Mouse (Mus musculus) MEL (cell line): ENCODE data around the gene D3Ertd751e. TPM values are rescaled to one million over a fixed set of nuclear protein-coding genes. Genes with fewer than 3 reads are reported as not detected.
A peak's percentile ranks its signal among the peaks of the same experiment; 100 is the strongest.

Experiments used
- DNase-seq: peaks from one replicate; pipeline ENCODE4 v3.0.0; 2011; ENCODE audit warnings: low read depth, low spot score
- H3K27ac ChIP-seq: 2 replicates; pipeline ENCODE4 v1.5.1; 2012; ENCODE audit warnings: low read depth, mild to moderate bottlenecking, control low read depth, low read length, moderate library complexity; ENCODE audit not compliant: control insufficient read depth
- H3K27me3 ChIP-seq, 2 experiments: fragments of 150-350 bp in 1 of 2; sonication (generic) in 1 of 2; 2 replicates each; pipeline ENCODE4 v1.6.1; 2012; ENCODE audit warnings: low read length in 2 of 2, mild to moderate bottlenecking in 2 of 2, improper control_type of control experiment in 1 of 2, moderate library complexity in 1 of 2; ENCODE audit not compliant: insufficient read depth in 2 of 2, control insufficient read depth in 1 of 2
- H3K36me3 ChIP-seq, 2 experiments: 2 replicates each; pipeline ENCODE4 v1.6.1; 2012 to 2014; ENCODE audit warnings: low read length in 2 of 2, improper control_type of control experiment in 1 of 2, inconsistent platforms in 1 of 2, mild to moderate bottlenecking in 1 of 2; ENCODE audit not compliant: insufficient read depth in 2 of 2, control insufficient read depth in 1 of 2
- H3K4me1 ChIP-seq, 2 experiments: fragments of 150-350 bp in 1 of 2; sonication (generic) in 1 of 2; 2 replicates each; pipeline ENCODE4 v1.6.1; 2012; ENCODE audit warnings: low read length in 2 of 2, improper control_type of control experiment in 1 of 2, mild to moderate bottlenecking in 1 of 2; ENCODE audit not compliant: insufficient read depth in 2 of 2, control insufficient read depth in 1 of 2
- H3K4me3 ChIP-seq, 2 experiments: fragments of 150-350 bp in 1 of 2; sonication (generic) in 1 of 2; 2 replicates each; pipeline ENCODE4 v1.5.1; 2012; ENCODE audit warnings: low read depth in 2 of 2, low read length in 2 of 2, mild to moderate bottlenecking in 2 of 2, moderate library complexity in 2 of 2, control low read depth in 1 of 2, improper control_type of control experiment in 1 of 2; ENCODE audit not compliant: control insufficient read depth in 1 of 2, insufficient read depth in 1 of 2
- H3K79me2 ChIP-seq: 2 replicates; pipeline ENCODE4 v1.6.1; 2012; ENCODE audit warnings: mild to moderate bottlenecking, low read length, moderate library complexity; ENCODE audit not compliant: control insufficient read depth, poor library complexity, insufficient read depth
- H3K9ac ChIP-seq: 2 replicates; pipeline ENCODE4 v1.6.1; 2012; ENCODE audit warnings: low read depth, mild to moderate bottlenecking, control low read depth, low read length, moderate library complexity; ENCODE audit not compliant: control insufficient read depth, poor library complexity, severe bottlenecking
- H3K9me3 ChIP-seq: fragments of 150-350 bp; sonication (generic); replicated peaks from 2 replicates; pipeline ENCODE4 v1.6.1; 2012; ENCODE audit warnings: mild to moderate bottlenecking, low read length, improper control_type of control experiment, moderate library complexity; ENCODE audit not compliant: insufficient read depth
- BHLHE40 ChIP-seq: IDR thresholded peaks from 2 replicates; pipeline ENCODE4 v1.6.1; 2012; ENCODE audit warnings: low read depth, mild to moderate bottlenecking, inconsistent platforms, low read length, improper control_type of control experiment, borderline replicate concordance
- CHD1 ChIP-seq: IDR thresholded peaks from 2 replicates; pipeline ENCODE4 v1.6.1; 2012; ENCODE audit warnings: low read depth, mild to moderate bottlenecking, inconsistent platforms, low read length, improper control_type of control experiment
- CHD2 ChIP-seq: IDR thresholded peaks from 2 replicates; pipeline ENCODE4 v1.6.1; 2011; ENCODE audit warnings: low read length, improper control_type of control experiment
- CTCF ChIP-seq, 3 experiments: IDR thresholded peaks in 2 of 3; conservative IDR thresholded peaks in 1 of 3; 2 replicates each; pipeline ENCODE4 v1.5.1; 2011 to 2012; ENCODE audit warnings: low read length in 3 of 3, low read depth in 2 of 3, mild to moderate bottlenecking in 2 of 3, improper control_type of control experiment in 1 of 3, inconsistent platforms in 1 of 3, mixed read lengths in 1 of 3, moderate library complexity in 1 of 3; ENCODE audit not compliant: control insufficient read depth in 1 of 3, insufficient read depth in 1 of 3, poor library complexity in 1 of 3, severe bottlenecking in 1 of 3
- E2F4 ChIP-seq: IDR thresholded peaks from 2 replicates; pipeline ENCODE4 v1.6.1; 2011; ENCODE audit warnings: low read depth, low read length, improper control_type of control experiment, borderline replicate concordance
- ELF1 ChIP-seq: IDR thresholded peaks from 2 replicates; pipeline ENCODE4 v1.6.1; 2014; ENCODE audit warnings: low read depth, mild to moderate bottlenecking, inconsistent platforms, low read length, improper control_type of control experiment, moderate library complexity
- EP300 ChIP-seq, 2 experiments: IDR thresholded peaks; 2 replicates each; pipeline ENCODE4 v1.6.1; 2011; ENCODE audit warnings: improper control_type of control experiment in 2 of 2, low read length in 2 of 2, low read depth in 1 of 2, mild to moderate bottlenecking in 1 of 2
- JUND ChIP-seq: IDR thresholded peaks from 2 replicates; pipeline ENCODE4 v1.6.1; 2011; ENCODE audit warnings: low read depth, mild to moderate bottlenecking, improper control_type of control experiment, low read length
- KAT2A ChIP-seq: conservative IDR thresholded peaks from 2 replicates; pipeline ENCODE4 v1.6.1; 2012; ENCODE audit warnings: low read depth, low read length, improper control_type of control experiment, inconsistent platforms
- MAFK ChIP-seq: IDR thresholded peaks from 2 replicates; pipeline ENCODE4 v1.6.1; 2011; ENCODE audit warnings: low read depth, mild to moderate bottlenecking, low read length, improper control_type of control experiment, borderline replicate concordance
- MAX ChIP-seq: IDR thresholded peaks from 2 replicates; pipeline ENCODE4 v1.6.1; 2011; ENCODE audit warnings: low read length, improper control_type of control experiment
- MAZ ChIP-seq: IDR thresholded peaks from 2 replicates; pipeline ENCODE4 v1.6.1; 2012; ENCODE audit warnings: low read depth, mild to moderate bottlenecking, inconsistent platforms, low read length, improper control_type of control experiment
- MEF2A ChIP-seq: IDR thresholded peaks from 2 replicates; pipeline ENCODE4 v1.6.1; 2014; ENCODE audit warnings: low read depth, mild to moderate bottlenecking, inconsistent platforms, low read length, improper control_type of control experiment; ENCODE audit not compliant: poor library complexity, insufficient replicate concordance, severe bottlenecking; ENCODE audit errors: extremely low read depth
- MXI1 ChIP-seq: IDR thresholded peaks from 2 replicates; pipeline ENCODE4 v1.6.1; 2011; ENCODE audit warnings: mild to moderate bottlenecking, low read depth, low read length, improper control_type of control experiment
- MYB ChIP-seq: IDR thresholded peaks from 2 replicates; pipeline ENCODE4 v1.6.1; 2011; ENCODE audit warnings: mild to moderate bottlenecking, low read depth, low read length, improper control_type of control experiment
- MYC ChIP-seq: IDR thresholded peaks from 2 replicates; pipeline ENCODE4 v1.6.1; 2011; ENCODE audit warnings: low read depth, mild to moderate bottlenecking, low read length, improper control_type of control experiment, moderate library complexity
- NRF1 ChIP-seq: IDR thresholded peaks from 2 replicates; pipeline ENCODE4 v1.6.1; 2014; ENCODE audit warnings: low read depth, mild to moderate bottlenecking, inconsistent platforms, low read length, improper control_type of control experiment, moderate library complexity; ENCODE audit not compliant: poor library complexity, insufficient read depth, severe bottlenecking
- POLR2A ChIP-seq, 2 experiments: IDR thresholded peaks; 2 replicates each; pipeline ENCODE4 v1.6.1; 2011 to 2012; ENCODE audit warnings: low read length in 2 of 2, mild to moderate bottlenecking in 2 of 2, control low read depth in 1 of 2, improper control_type of control experiment in 1 of 2, low read depth in 1 of 2, moderate library complexity in 1 of 2; ENCODE audit not compliant: control insufficient read depth in 1 of 2, insufficient read depth in 1 of 2, poor library complexity in 1 of 2
- POLR2AphosphoS2 ChIP-seq: IDR thresholded peaks from 2 replicates; pipeline ENCODE4 v1.6.1; 2011; ENCODE audit warnings: low read length, improper control_type of control experiment
- POLR2AphosphoS5 ChIP-seq: IDR thresholded peaks from 2 replicates; pipeline ENCODE4 v1.6.1; 2012; ENCODE audit warnings: low read depth, borderline replicate concordance, mild to moderate bottlenecking, inconsistent platforms, low read length, moderate library complexity, mixed read lengths
- RAD21 ChIP-seq: IDR thresholded peaks from 2 replicates; pipeline ENCODE4 v1.6.1; 2011; ENCODE audit warnings: mild to moderate bottlenecking, low read depth, low read length, improper control_type of control experiment
- RCOR1 ChIP-seq: IDR thresholded peaks from 2 replicates; pipeline ENCODE4 v1.6.1; 2012; ENCODE audit warnings: low read depth, mild to moderate bottlenecking, inconsistent platforms, low read length, improper control_type of control experiment
- SIN3A ChIP-seq: IDR thresholded peaks from 2 replicates; pipeline ENCODE4 v1.6.1; 2012; ENCODE audit warnings: low read length, improper control_type of control experiment, inconsistent platforms
- SMC3 ChIP-seq: IDR thresholded peaks from 2 replicates; pipeline ENCODE4 v1.6.1; 2011; ENCODE audit warnings: low read depth, low read length, improper control_type of control experiment
- TAL1 ChIP-seq: IDR thresholded peaks from 2 replicates; pipeline ENCODE4 v1.6.1; 2012; ENCODE audit warnings: mild to moderate bottlenecking, inconsistent platforms, low read length, moderate library complexity, mixed read lengths
- TBP ChIP-seq: IDR thresholded peaks from 2 replicates; pipeline ENCODE4 v1.8.0; 2011; ENCODE audit warnings: low read depth, low read length, improper control_type of control experiment
- TCF12 ChIP-seq: IDR thresholded peaks from 2 replicates; pipeline ENCODE4 v1.6.1; 2014; ENCODE audit warnings: low read depth, mild to moderate bottlenecking, inconsistent platforms, low read length, improper control_type of control experiment, moderate library complexity
- USF1 ChIP-seq: IDR thresholded peaks from 2 replicates; pipeline ENCODE4 v1.6.1; 2014; ENCODE audit warnings: low read depth, mild to moderate bottlenecking, inconsistent platforms, low read length, improper control_type of control experiment, moderate library complexity
- USF2 ChIP-seq, 2 experiments: IDR thresholded peaks; 2 replicates each; pipeline ENCODE4 v1.6.1; 2011 to 2012; ENCODE audit warnings: improper control_type of control experiment in 2 of 2, low read length in 2 of 2, borderline replicate concordance in 1 of 2, inconsistent platforms in 1 of 2, low read depth in 1 of 2, mild to moderate bottlenecking in 1 of 2; ENCODE audit not compliant: insufficient read depth in 1 of 2
- ZKSCAN1 ChIP-seq: IDR thresholded peaks from 2 replicates; pipeline ENCODE4 v1.6.1; 2012; ENCODE audit warnings: low read depth, mild to moderate bottlenecking, inconsistent platforms, low read length, improper control_type of control experiment, moderate library complexity
- polyA plus RNA-seq, 2 experiments: library from polyadenylated mRNA; stranded (reverse) in 1 of 2; unstranded in 1 of 2; fragments of >175 nt in 1 of 2; fragments of >200 nt in 1 of 2; gene quantifications; 2 replicates each; pipeline versions ENCODE4 v1.2.1 to v1.2.4; 2012; ENCODE audit warnings: low replicate concordance in 2 of 2, low read depth in 1 of 2; ENCODE audit not compliant: insufficient read length in 2 of 2, insufficient read depth in 1 of 2, missing spikeins in 1 of 2
- total RNA-seq: library from RNA; depleted of rRNA; stranded (reverse); fragments of 300-350 nt; gene quantifications from 2 replicates; pipeline ENCODE4 v1.2.3, GENCODE M21; 2012

Gene D3Ertd751e
- total and polyA plus RNA-seq, 3 experiments, result 3.3 to 8.6 TPM; not detected in 1

DNA sequence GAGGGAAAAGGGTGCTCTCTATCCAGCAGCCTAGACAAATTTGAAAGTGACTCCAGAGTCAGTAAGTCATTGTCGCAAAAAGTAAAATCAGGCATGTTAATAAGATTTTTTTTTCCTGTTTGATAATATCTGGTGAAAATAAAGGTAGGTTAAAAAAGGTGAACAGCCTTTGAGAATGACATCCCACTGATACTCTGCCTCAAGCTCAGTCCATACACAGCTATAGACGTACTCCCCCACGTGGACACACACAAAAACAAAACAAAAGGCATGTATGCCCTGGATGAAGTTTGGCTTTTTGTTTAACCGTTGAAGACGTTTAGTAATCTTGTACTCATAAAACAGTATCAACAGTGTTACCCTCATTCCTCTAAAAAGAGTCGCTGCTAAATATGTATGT lies 1.0 kb downstream of the D3Ertd751e start (continued):
- no peak for TF ChIP-seq EP300 (IDR thresholded peaks at IDR 0.05; ENCODE audit: low read depth in 1 of 2, low read length in 2 of 2)
- TF ChIP-seq MAZ, result no peak
- TF ChIP-seq KAT2A, result no peak
- no peak for TF ChIP-seq CHD2
- no peak for TF ChIP-seq TAL1
- TF ChIP-seq USF1, result peak; percentile 47; the same call in 1 of the 2 replicates
- TF ChIP-seq MEF2A, result no peak
- TF ChIP-seq MYC, result no peak
- peak; percentile 49 for TF ChIP-seq SMC3
- peak; percentile 83 for TF ChIP-seq MXI1
- TF ChIP-seq BHLHE40, result no peak
- TF ChIP-seq MYB, result no peak
- no peak for TF ChIP-seq POLR2AphosphoS2
- no peak for TF ChIP-seq TCF12
- peak; percentile 68 for TF ChIP-seq SIN3A
- no peak for TF ChIP-seq ELF1
- no peak for TF ChIP-seq POLR2A (IDR thresholded peaks at IDR 0.05; ENCODE audit: control insufficient read depth in 1 of 2, insufficient read depth in 1 of 2, low read depth in 1 of 2, low read length in 2 of 2, poor library complexity in 1 of 2)
- TF ChIP-seq MAFK, result no peak

DNA sequence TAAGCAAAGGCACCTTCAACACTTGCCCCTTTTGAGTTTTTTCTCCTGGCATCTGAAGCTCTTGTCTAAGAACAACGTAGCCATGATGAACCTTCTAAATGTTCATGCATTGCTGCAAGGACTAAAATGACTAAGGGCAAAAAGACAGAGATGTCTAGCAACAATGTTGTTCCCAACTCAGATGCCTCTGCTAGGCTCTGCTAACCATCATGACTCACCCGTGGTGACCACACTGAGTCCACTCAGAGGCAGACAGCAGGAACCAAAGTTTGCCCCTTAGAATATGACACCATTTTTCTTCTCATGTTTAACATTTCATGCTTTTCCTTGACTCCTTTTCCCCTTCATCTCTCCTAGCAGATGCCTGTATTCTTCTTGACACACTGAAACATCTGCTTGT lies 12.1 kb downstream of the D3Ertd751e start:
- Histone ChIP-seq H3K36me3 (no peaks in the 10 kb centered on the region), H3K79me2 (no peaks in the 10 kb centered on the region), H3K9me3 (no peaks in the 10 kb centered on the region), H3K4me1 (no peaks in the 10 kb centered on the region), H3K27ac (no peak overlapping the region), H3K9ac (no peak overlapping the region), H3K4me3 (no peak overlapping the region), H3K27me3 (no peaks in the 10 kb centered on the region)
- DNase-seq, result no peak
- TF ChIP-seq E2F4 (no peak), TAL1 (no peak), POLR2A (IDR thresholded peaks at IDR 0.05; ENCODE audit: control insufficient read depth in 1 of 2, insufficient read depth in 1 of 2, low read depth in 1 of 2, low read length in 2 of 2, poor library complexity in 1 of 2) (no peak), MAZ (no peak)

DNA sequence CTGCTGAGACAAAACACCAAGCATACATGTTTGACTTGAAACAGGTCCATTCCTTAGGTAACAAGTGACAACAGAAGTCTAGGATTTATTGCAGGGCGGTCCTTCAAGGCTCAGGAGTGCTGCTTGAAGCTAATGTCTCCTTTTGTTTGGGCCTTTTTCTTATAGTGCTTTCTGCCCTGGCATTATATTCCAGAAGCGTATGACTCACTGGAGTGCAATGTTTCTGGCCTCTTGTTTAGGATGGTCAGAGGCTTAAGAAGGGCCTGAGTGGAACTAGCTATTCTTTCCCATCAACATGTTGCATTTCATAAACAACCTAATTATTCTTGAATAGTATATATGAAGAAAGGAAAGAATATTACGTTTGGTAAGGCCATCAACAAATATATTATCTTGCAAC lies 19.7 kb downstream of the D3Ertd751e start:
- no peaks in the 10 kb centered on the region for H3K9me3 ChIP-seq
- no peaks in the 10 kb centered on the region for H3K27me3 ChIP-seq
- H3K36me3 ChIP-seq, result no peaks in the 10 kb centered on the region
- no peak overlapping the region for H3K4me3 ChIP-seq
- H3K79me2 ChIP-seq, result no peaks in the 10 kb centered on the region
- H3K9ac ChIP-seq, result no peak overlapping the region
- no peak for DNase-seq
- no peak overlapping the region for H3K27ac ChIP-seq
- H3K4me1 ChIP-seq, result no peaks in the 10 kb centered on the region
- no peak for TF ChIP-seq JUND
- TF ChIP-seq TBP, result no peak
- no peak for TF ChIP-seq SMC3
- no peak for TF ChIP-seq NRF1
- no peak for TF ChIP-seq MAFK
- TF ChIP-seq MAZ, result no peak
- no peak for TF ChIP-seq USF2 (IDR thresholded peaks at IDR 0.05; ENCODE audit: borderline replicate concordance in 1 of 2, insufficient read depth in 1 of 2, low read depth in 1 of 2, low read length in 2 of 2)
- no peak for TF ChIP-seq RCOR1
- TF ChIP-seq MYB, result no peak
- no peak for TF ChIP-seq CHD1
- TF ChIP-seq RAD21, result no peak
- TF ChIP-seq POLR2AphosphoS5, result no peak
- no peak for TF ChIP-seq ZKSCAN1
- no peak for TF ChIP-seq KAT2A
- TF ChIP-seq MAX, result no peak
- no peak for TF ChIP-seq CTCF (IDR thresholded peaks at IDR 0.05 in 2 of 3, conservative IDR thresholded peaks at IDR 0.05 in 1 of 3; ENCODE audit: control insufficient read depth in 1 of 3, insufficient read depth in 1 of 3, low read depth in 2 of 3, low read length in 3 of 3, poor library complexity in 1 of 3, severe bottlenecking in 1 of 3)
- no peak for TF ChIP-seq SIN3A
